Mouse (Mus musculus): ENCODE measurements around the gene Dhtkd1.

DNA sequence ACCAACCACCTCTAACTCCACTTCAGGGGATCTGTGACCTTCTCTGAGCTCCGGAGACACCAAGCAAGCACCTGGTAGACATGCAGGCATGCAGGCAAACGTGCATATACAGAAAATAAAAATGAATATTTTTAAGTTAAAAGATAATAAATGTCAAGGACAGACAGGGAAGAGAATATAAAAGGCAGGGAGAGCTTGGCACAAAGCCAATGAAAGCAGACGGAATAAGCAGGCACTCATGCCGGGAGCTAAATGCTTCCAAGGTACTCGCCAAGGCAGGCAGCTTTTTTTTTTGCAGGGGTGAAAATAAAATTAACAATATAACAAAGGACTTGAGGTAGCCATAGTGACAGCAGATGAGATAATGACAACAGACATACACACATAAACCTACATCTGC is 36.5 kb downstream of the Dhtkd1 start:
- no peak for TF ChIP-seq CTCF (IDR thresholded peaks at IDR 0.05; ENCODE audit: borderline replicate concordance, extremely low read depth, insufficient read depth, insufficient read length)
- no peak for TF ChIP-seq POLR2A (IDR thresholded peaks at IDR 0.05; ENCODE audit: borderline replicate concordance, extremely low read depth, insufficient read depth, insufficient read length, poor library complexity, severe bottlenecking)
